Mouse (Mus musculus): ENCODE data around the gene Prox2.

GRCm38 (mm10) chr12:85051218-85051617 is 59.3 kb downstream of the Prox2 start:
- TF ChIP-seq POLR2A (IDR thresholded peaks at IDR 0.05; ENCODE audit: insufficient read length, low read depth), result no peak
- no peak for TF ChIP-seq CEBPB (IDR thresholded peaks at IDR 0.05; ENCODE audit: insufficient read depth, poor library complexity, severe bottlenecking)
- no peak for TF ChIP-seq USF1 (IDR thresholded peaks at IDR 0.05; ENCODE audit: low read depth)
- no peak for TF ChIP-seq MAX (IDR thresholded peaks at IDR 0.05; ENCODE audit: low read depth)
- no peak for TF ChIP-seq POLR2AphosphoS2 (IDR thresholded peaks at IDR 0.05; ENCODE audit: insufficient read length, low read depth)
- no peak for TF ChIP-seq TCF12 (IDR thresholded peaks at IDR 0.05; ENCODE audit: insufficient read depth, poor library complexity, severe bottlenecking)
- TF ChIP-seq E2F4 (IDR thresholded peaks at IDR 0.05; ENCODE audit: insufficient read depth), result no peak
- no peak for TF ChIP-seq MYOG (IDR thresholded peaks at IDR 0.05; ENCODE audit: control insufficient read depth in 1 of 3, insufficient read depth in 1 of 3, insufficient read length in 2 of 3, low read depth in 2 of 3)
- no peak for TF ChIP-seq REST (IDR thresholded peaks at IDR 0.05; ENCODE audit: insufficient read depth, insufficient read length)
- TF ChIP-seq MYOD1 (IDR thresholded peaks at IDR 0.05; ENCODE audit: control insufficient read depth in 1 of 3, insufficient read length in 2 of 3, low read depth in 2 of 3), result no peak
- no peak for TF ChIP-seq TCF3 (IDR thresholded peaks at IDR 0.05; ENCODE audit: insufficient read length, low read depth)
- TF ChIP-seq SRF (IDR thresholded peaks at IDR 0.05; ENCODE audit: control insufficient read depth, insufficient read length, low read depth), result no peak

Data from myocyte (in vitro differentiated cells).